Comparison of ENCODE assay signal across 13 mouse cellular contexts in genomic region chr9:49488258-49488657, GRCm38 (mm10). TPM values are rescaled to one million over a fixed set of nuclear protein-coding genes. Genes with fewer than 3 reads are reported as not detected.
"Had no signal": no experiment of that assay in that cellular context is flagged by ENCODE, and none has a peak within 500 bp of the region (broad histone marks: within the 10 kb centered on the region; RNA-seq: fewer than 3 reads in every experiment).

No protein-coding gene starts in this region.

- H3K27ac ChIP-seq: gastrocnemius, adult 2 months; heart, adult 2 months; heart, embryonic 10.5 days; hindbrain, embryonic 10.5 days; hindbrain, embryonic 12.5 days; hindbrain, embryonic 14.5 days; layer of hippocampus, adult 2 months; left cerebral cortex, adult 2 months; limb, embryonic 10.5 days; limb, embryonic 12.5 days had no signal

- H3K4me3 ChIP-seq: heart, adult 2 months; heart, embryonic 10.5 days; heart, embryonic 12.5 days; hindbrain, embryonic 10.5 days; hindbrain, embryonic 12.5 days; left cerebral cortex, adult 2 months; limb, embryonic 12.5 days had no signal

- H3K36me3 ChIP-seq: heart, embryonic 10.5 days; heart, embryonic 12.5 days; hindbrain, embryonic 10.5 days; hindbrain, embryonic 12.5 days; limb, embryonic 10.5 days; limb, embryonic 12.5 days had no signal

- H3K9ac ChIP-seq: forebrain, postnatal 0 days; heart, embryonic 12.5 days; hindbrain, embryonic 12.5 days; limb, embryonic 12.5 days had no signal

- H3K9me3 ChIP-seq: heart, embryonic 10.5 days; heart, embryonic 12.5 days; hindbrain, embryonic 10.5 days; hindbrain, embryonic 12.5 days; limb, embryonic 10.5 days; limb, embryonic 12.5 days had no signal

- H3K27me3 ChIP-seq: heart, embryonic 12.5 days had no signal

RNA-seq across cellular contexts. Expression of gene Ttc12, which starts 2.2 kb away (rescaled TPM):
- polyA plus RNA-seq: inflammation-experienced regulatory T-cells, adult 6 months had no signal
